ENCODE assay signal across 8 mouse cellular contexts in the genomic region with DNA sequence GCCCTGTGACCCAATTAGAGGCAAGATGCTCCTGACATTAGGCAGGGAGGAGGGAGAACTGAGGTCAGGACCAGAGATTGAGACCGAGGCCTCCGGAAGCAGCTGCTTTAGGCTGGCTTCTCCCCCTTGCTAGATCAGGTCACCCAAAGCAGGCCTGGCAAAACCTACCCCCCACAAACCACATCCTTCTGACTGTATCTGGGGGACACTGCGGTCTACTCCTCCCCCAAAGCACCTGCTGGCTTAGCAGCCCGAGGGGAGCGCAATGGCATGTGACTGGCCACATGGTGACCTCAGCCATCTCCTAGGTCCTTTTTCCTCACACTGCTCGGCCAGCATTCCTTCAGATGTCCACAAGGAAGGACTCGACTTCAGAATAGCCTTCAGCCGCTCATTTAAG. TPM values are rescaled to one million over a fixed set of nuclear protein-coding genes. Genes with fewer than 3 reads are reported as not detected.
A peak's percentile ranks its signal among the peaks of the same experiment; 100 is the strongest.
DNase-seq lines count a peak whose midpoint lies in the region; ATAC-seq lines count a peak whose summit lies in the region.

No protein-coding gene starts in this region.

- no peaks in the 10 kb centered on the region for H3K36me3 ChIP-seq in hindbrain, embryonic 10.5 days
- no peaks in the 10 kb centered on the region for H3K36me3 ChIP-seq in hindbrain, embryonic 14.5 days (replicated peaks; ENCODE audit: control insufficient read depth, insufficient read depth)
- H3K36me3 ChIP-seq in kidney, embryonic 14.5 days (ENCODE audit: control insufficient read depth, insufficient read depth, low read length), result no peaks in the 10 kb centered on the region
- no peaks in the 10 kb centered on the region for H3K36me3 ChIP-seq in neural tube, embryonic 15.5 days

- H3K27ac ChIP-seq in hindbrain, embryonic 10.5 days, result no peak overlapping the region
- no peak overlapping the region for H3K27ac ChIP-seq in hindbrain, embryonic 14.5 days
- H3K27ac ChIP-seq in kidney, embryonic 14.5 days (ENCODE audit: low read depth, low read length), result no peak overlapping the region
- H3K27ac ChIP-seq in neural tube, embryonic 15.5 days (replicated peaks), result no peak overlapping the region

- peak overlapping the region; percentile 70 for H3K4me3 ChIP-seq in hindbrain, embryonic 10.5 days
- no peak overlapping the region for H3K4me3 ChIP-seq in hindbrain, embryonic 14.5 days (replicated peaks; ENCODE audit: low read length)
- peak overlapping the region; percentile 78 for H3K4me3 ChIP-seq in kidney, embryonic 14.5 days (ENCODE audit: low read length)
- H3K4me3 ChIP-seq in neural tube, embryonic 15.5 days (replicated peaks), result no peak overlapping the region

- 34% methylated on average over 8 of the region's 8 CpGs for WGBS in hindbrain, embryonic 10.5 days
- 33% methylated on average over 8 of the region's 8 CpGs for WGBS in hindbrain, embryonic 14.5 days
- WGBS in kidney, embryonic 14.5 days, result 24% methylated on average over 8 of the region's 8 CpGs
- 36% methylated on average over 8 of the region's 8 CpGs for WGBS in neural tube, embryonic 15.5 days

- ATAC-seq in hindbrain, embryonic 14.5 days (ENCODE audit: low FRiP score), result no peak
- no peak for ATAC-seq in kidney, embryonic 14.5 days (ENCODE audit: low FRiP score, low TSS enrichment)
- ATAC-seq in neural tube, embryonic 15.5 days (ENCODE audit: low FRiP score), result no peak

- no peak for DNase-seq in hindbrain, embryonic 10.5 days (ENCODE audit: low spot score)
- no peak for DNase-seq in hindbrain, embryonic 14.5 days (ENCODE audit: low spot score)
- DNase-seq in c-Kit-positive CD71-negative TER-119-negative erythroid progenitor cells, embryonic 14.5 days (ENCODE audit: low read depth), result peak; percentile 38
- no peak for DNase-seq in testis, postnatal 14 days (ENCODE audit: low spot score)
- no peak for DNase-seq in urinary bladder, postnatal 36 days (ENCODE audit: low spot score in 2 of 2)
- no peak for DNase-seq in layer of hippocampus, adult 9-11 months

- H3K4me2 ChIP-seq in hindbrain, embryonic 14.5 days (replicated peaks), result no peak overlapping the region
- H3K4me2 ChIP-seq in kidney, embryonic 14.5 days (replicated peaks; ENCODE audit: low read depth, low read length), result peak overlapping the region; percentile 64
- H3K4me2 ChIP-seq in neural tube, embryonic 15.5 days, result peak overlapping the region; percentile 98

- no peak overlapping the region for H3K9ac ChIP-seq in hindbrain, embryonic 14.5 days
- H3K9ac ChIP-seq in kidney, embryonic 14.5 days (ENCODE audit: low read depth, low read length), result peak overlapping the region; percentile 5; the same call in 1 of the 2 replicates
- H3K9ac ChIP-seq in neural tube, embryonic 15.5 days (replicated peaks), result no peak overlapping the region

- H3K9me3 ChIP-seq in hindbrain, embryonic 10.5 days, result no peaks in the 10 kb centered on the region
- H3K9me3 ChIP-seq in hindbrain, embryonic 14.5 days (ENCODE audit: control insufficient read depth, low read length), result no peaks in the 10 kb centered on the region
- H3K9me3 ChIP-seq in kidney, embryonic 14.5 days (ENCODE audit: control insufficient read depth, low read length), result no peaks in the 10 kb centered on the region
- H3K9me3 ChIP-seq in neural tube, embryonic 15.5 days (replicated peaks), result no peaks in the 10 kb centered on the region

- H3K4me1 ChIP-seq in hindbrain, embryonic 10.5 days (replicated peaks), result peaks cover 48% of the 10 kb centered on the region
- H3K4me1 ChIP-seq in hindbrain, embryonic 14.5 days (replicated peaks; ENCODE audit: control insufficient read depth, insufficient read depth, low read length), result peaks cover 7% of the 10 kb centered on the region
- peaks cover 39% of the 10 kb centered on the region for H3K4me1 ChIP-seq in kidney, embryonic 14.5 days (ENCODE audit: control insufficient read depth, insufficient read depth, low read length)
- H3K4me1 ChIP-seq in neural tube, embryonic 15.5 days, result peaks cover 26% of the 10 kb centered on the region

- peaks cover 26% of the 10 kb centered on the region for H3K27me3 ChIP-seq in hindbrain, embryonic 10.5 days (ENCODE audit: insufficient read depth, poor library complexity, severe bottlenecking)
- H3K27me3 ChIP-seq in hindbrain, embryonic 14.5 days (ENCODE audit: control insufficient read depth, insufficient read depth, low read length), result peaks cover 20% of the 10 kb centered on the region
- H3K27me3 ChIP-seq in kidney, embryonic 14.5 days (ENCODE audit: control insufficient read depth, insufficient read depth, low read length), result no peaks in the 10 kb centered on the region
- peaks cover 21% of the 10 kb centered on the region for H3K27me3 ChIP-seq in neural tube, embryonic 15.5 days (replicated peaks)

RNA-seq across cellular contexts. Expression of a gene that starts 2.5 kb away (rescaled TPM):
- 14.8 and 18.0 TPM in 2 replicates for polyA plus RNA-seq in hindbrain, embryonic 10.5 days (2016; fragmentation: Nextera tagmentation; extraction: Ambion mirVana)
- 6.8 and 9.3 TPM in 2 replicates for polyA plus RNA-seq in hindbrain, embryonic 14.5 days (2014; fragmentation: Nextera tagmentation; extraction: Ambion mirVana)
- polyA plus RNA-seq in kidney, embryonic 14.5 days (2014; fragmentation: Nextera tagmentation; extraction: Ambion mirVana), result 87.8 and 108 TPM in 2 replicates
- 9.0 and 26.2 TPM in 2 replicates for polyA plus RNA-seq in neural tube, embryonic 15.5 days (2015; fragmentation: Nextera tagmentation; extraction: Ambion mirVana)

RNA-seq across cellular contexts. Expression of a gene that starts 15.6 kb away (rescaled TPM):
- 61.5 and 76.4 TPM in 2 replicates for polyA plus RNA-seq in hindbrain, embryonic 10.5 days (2016; fragmentation: Nextera tagmentation; extraction: Ambion mirVana)
- polyA plus RNA-seq in hindbrain, embryonic 14.5 days (2014; fragmentation: Nextera tagmentation; extraction: Ambion mirVana), result 87.1 and 92.6 TPM in 2 replicates
- 66.8 and 69.4 TPM in 2 replicates for polyA plus RNA-seq in kidney, embryonic 14.5 days (2014; fragmentation: Nextera tagmentation; extraction: Ambion mirVana)
- 86.8 and 92.7 TPM in 2 replicates for polyA plus RNA-seq in neural tube, embryonic 15.5 days (2015; fragmentation: Nextera tagmentation; extraction: Ambion mirVana)

RNA-seq across cellular contexts. Expression of a gene that starts 19.6 kb away (rescaled TPM):
- polyA plus RNA-seq in hindbrain, embryonic 10.5 days (2016; fragmentation: Nextera tagmentation; extraction: Ambion mirVana), result 4.4 and 4.5 TPM in 2 replicates
- 8.6 and 10.0 TPM in 2 replicates for polyA plus RNA-seq in hindbrain, embryonic 14.5 days (2014; fragmentation: Nextera tagmentation; extraction: Ambion mirVana)
- 7.1 and 8.4 TPM in 2 replicates for polyA plus RNA-seq in kidney, embryonic 14.5 days (2014; fragmentation: Nextera tagmentation; extraction: Ambion mirVana)
- polyA plus RNA-seq in neural tube, embryonic 15.5 days (2015; fragmentation: Nextera tagmentation; extraction: Ambion mirVana), result 4.5 and 5.8 TPM in 2 replicates

RNA-seq across cellular contexts. Expression of a gene that starts 32.4 kb away (rescaled TPM):
- not detected in 2 replicates for polyA plus RNA-seq in hindbrain, embryonic 10.5 days (2016; fragmentation: Nextera tagmentation; extraction: Ambion mirVana)
- polyA plus RNA-seq in hindbrain, embryonic 14.5 days (2014; fragmentation: Nextera tagmentation; extraction: Ambion mirVana), result 0.28 TPM in 1 of 2 replicates, not detected in the other
- not detected in 2 replicates for polyA plus RNA-seq in kidney, embryonic 14.5 days (2014; fragmentation: Nextera tagmentation; extraction: Ambion mirVana)
- polyA plus RNA-seq in neural tube, embryonic 15.5 days (2015; fragmentation: Nextera tagmentation; extraction: Ambion mirVana), result not detected in 2 replicates

RNA-seq across cellular contexts. Expression of a gene that starts 36.2 kb away (rescaled TPM):
- polyA plus RNA-seq in hindbrain, embryonic 10.5 days (2016; fragmentation: Nextera tagmentation; extraction: Ambion mirVana), result 0.35 and 0.72 TPM in 2 replicates
- polyA plus RNA-seq in hindbrain, embryonic 14.5 days (2014; fragmentation: Nextera tagmentation; extraction: Ambion mirVana), result 0.44 and 0.75 TPM in 2 replicates
- polyA plus RNA-seq in kidney, embryonic 14.5 days (2014; fragmentation: Nextera tagmentation; extraction: Ambion mirVana), result 0.12 and 0.20 TPM in 2 replicates
- polyA plus RNA-seq in neural tube, embryonic 15.5 days (2015; fragmentation: Nextera tagmentation; extraction: Ambion mirVana), result 8.5 and 11.1 TPM in 2 replicates

Comparison
In these comparisons a context has a peak if more than half of its experiments do, and no peak if none do; other contexts are left out.
1. H3K4me3 ChIP-seq: peak in hindbrain, embryonic 10.5 days (single experiment) and kidney, embryonic 14.5 days (single experiment); none in hindbrain, embryonic 14.5 days (single experiment) and neural tube, embryonic 15.5 days (single experiment).